Comparison of ENCODE assay signal across 24 mouse cellular contexts in the genomic region with DNA sequence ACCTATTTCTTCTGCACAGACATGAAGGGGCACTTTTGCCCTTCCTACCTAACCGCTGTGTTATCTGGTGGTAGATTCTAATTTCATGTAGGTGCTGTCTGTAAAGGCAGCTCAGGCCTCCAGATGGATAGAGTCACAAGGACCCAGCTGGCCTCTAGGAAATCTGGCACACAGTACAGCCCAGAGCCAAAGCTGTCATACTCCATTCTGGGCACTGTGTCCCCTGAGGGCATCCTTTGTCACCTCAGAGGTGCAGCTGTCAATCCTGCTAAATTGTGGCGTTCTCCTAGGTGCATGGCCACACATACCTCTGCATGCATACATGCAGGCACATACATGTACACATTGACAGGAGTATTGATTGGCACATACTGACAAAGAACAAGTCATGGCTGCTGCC.
DNase-seq lines count a peak whose midpoint lies in the region; TF ChIP-seq lines count a peak whose summit lies in the region.
"Had no signal": no experiment of that assay in that cellular context is flagged by ENCODE, and none has a peak within 500 bp of the region (broad histone marks: within the 10 kb centered on the region; RNA-seq: fewer than 3 reads in every experiment).

No protein-coding gene starts in this region.

- no peak for DNase-seq in layer of hippocampus, adult 2 months (ENCODE audit: low spot score in 2 of 2)
- no peak for DNase-seq in layer of hippocampus, adult 8-10 months (ENCODE audit: low spot score in 2 of 2)
- DNase-seq in brain, embryonic 14.5 days (ENCODE audit: low read depth) = peak; percentile 35
- DNase-seq in cerebellum, adult 2 months = peak; percentile 56 to 79
- peak; percentile 63 to 72 for DNase-seq in cerebellum, postnatal 14 days
- DNase-seq in lung, postnatal 4 days = no peak
- no peak for DNase-seq in kidney, postnatal 14 days
- DNase-seq: adrenal gland, postnatal 10 days; B cell, adult 2 months; gastrocnemius, adult 2 months; gastrocnemius, postnatal 36 days; heart, adult 18-20 months; heart, postnatal 4 days; kidney, adult 11 months; kidney, postnatal 25 days; layer of hippocampus, postnatal 36 days; liver; lung, adult 2 months; lung, postnatal 10 days; thymus, adult 2 months; thymus, postnatal 36 days had no signal

- no peak for TF ChIP-seq POLR2A in brain, embryonic 14.5 days (IDR thresholded peaks at IDR 0.05; ENCODE audit: borderline replicate concordance, extremely low read depth, insufficient read depth, insufficient read length, poor library complexity, severe bottlenecking)
- TF ChIP-seq POLR2A in cerebellum, adult 2 months (IDR thresholded peaks at IDR 0.05; ENCODE audit: borderline replicate concordance, insufficient read depth, low read length) = no peak

- H3K27ac ChIP-seq in layer of hippocampus, adult 2 months = peak overlapping the region; percentile 52
- no peak overlapping the region for H3K27ac ChIP-seq in cerebellum, adult 2 months (ENCODE audit: insufficient read depth, low read length)
- H3K27ac ChIP-seq: gastrocnemius, adult 2 months; hindbrain, embryonic 13.5 days; liver, embryonic 14.5 days; midbrain, embryonic 15.5 days had no signal

- H3K27me3 ChIP-seq in cerebellum, adult 2 months (ENCODE audit: control insufficient read depth, insufficient read depth, low read length) = no peaks in the 10 kb centered on the region
- H3K27me3 ChIP-seq: hindbrain, embryonic 13.5 days; midbrain, embryonic 15.5 days had no signal

- H3K4me1 ChIP-seq in cerebellum, adult 2 months (ENCODE audit: control insufficient read depth, insufficient read depth, low read length) = no peaks in the 10 kb centered on the region

- no peak for TF ChIP-seq CTCF in layer of hippocampus, adult 2 months (conservative IDR thresholded peaks at IDR 0.05)
- no peak for TF ChIP-seq CTCF in brain, embryonic 14.5 days (IDR thresholded peaks at IDR 0.05; ENCODE audit: borderline replicate concordance, extremely low read depth, insufficient read depth, insufficient read length)
- TF ChIP-seq CTCF in cerebellum, adult 2 months (IDR thresholded peaks at IDR 0.05; ENCODE audit: borderline replicate concordance, insufficient read depth, low read depth, low read length) = no peak

- 63% methylated on average over 2 of the region's 2 CpGs for WGBS in cerebellum, adult 2 months

- no peak overlapping the region for H3K4me3 ChIP-seq in layer of hippocampus, adult 2 months
- no peak overlapping the region for H3K4me3 ChIP-seq in cerebellum, adult 2 months (replicated peaks; ENCODE audit: insufficient read depth, low read depth, low read length)
- H3K4me3 ChIP-seq: gastrocnemius, adult 2 months; hindbrain, embryonic 13.5 days; midbrain, embryonic 15.5 days had no signal

Comparison
In these comparisons a context has a peak if more than half of its experiments do, and no peak if none do; other contexts are left out.
1. DNase-seq: peak in brain, embryonic 14.5 days (single experiment), cerebellum, adult 2 months (2 of 2) and cerebellum, postnatal 14 days (2 of 2); none in layer of hippocampus, adult 2 months (0 of 2), layer of hippocampus, adult 8-10 months (0 of 2), lung, postnatal 4 days (0 of 2) and kidney, postnatal 14 days (single experiment).